Mouse (Mus musculus) limb, embryonic 14.5 days (tissue): ENCODE measurements around the gene Sh3pxd2a. TPM values are rescaled to one million over a fixed set of nuclear protein-coding genes. Genes with fewer than 3 reads are reported as not detected.

Experiments
- ATAC-seq: fragments of 200-750 bp; cut with Nextera tagmentation; 2 replicates; pipeline ENCODE4 v1.8.0; 2017; ENCODE audit warnings: low read depth, moderate number of reproducible peaks, moderate TSS enrichment; ENCODE audit not compliant: low FRiP score
- DNase-seq: peaks from one replicate; pipeline ENCODE4 v3.0.0-alpha.2; 2015; ENCODE audit warnings: low spot score
- H3K27ac ChIP-seq: fragments of 300-500 bp; sonication (generic); replicated peaks from 2 replicates; pipeline ENCODE4 v1.5.1; 2014; ENCODE audit warnings: low read depth, mild to moderate bottlenecking, low read length, moderate library complexity, mixed read lengths
- H3K27me3 ChIP-seq: fragments of 300-500 bp; sonication (generic); 2 replicates; pipeline ENCODE4 v1.6.1; 2014; ENCODE audit warnings: low read length, mixed read lengths; ENCODE audit not compliant: control insufficient read depth, insufficient read depth
- H3K36me3 ChIP-seq: fragments of 300-500 bp; sonication (generic); 2 replicates; pipeline ENCODE4 v1.6.1; 2014; ENCODE audit warnings: mild to moderate bottlenecking, low read length, moderate library complexity, mixed read lengths; ENCODE audit not compliant: control insufficient read depth, insufficient read depth
- H3K4me1 ChIP-seq: fragments of 300-500 bp; sonication (generic); 2 replicates; pipeline ENCODE4 v1.6.1; 2014; ENCODE audit warnings: antibody characterized with exemption, low read length, mixed read lengths; ENCODE audit not compliant: control insufficient read depth, insufficient read depth
- H3K4me2 ChIP-seq: fragments of 300-500 bp; sonication (generic); replicated peaks from 2 replicates; pipeline ENCODE4 v1.6.1; 2014; ENCODE audit warnings: low read depth, mild to moderate bottlenecking, low read length, moderate library complexity; ENCODE audit not compliant: severe bottlenecking
- H3K4me3 ChIP-seq: fragments of 300-500 bp; sonication (generic); replicated peaks from 2 replicates; pipeline ENCODE4 v1.5.1; 2014; ENCODE audit warnings: low read length
- H3K9ac ChIP-seq: fragments of 300-500 bp; sonication (generic); 2 replicates; pipeline ENCODE4 v1.6.1; 2014; ENCODE audit warnings: mild to moderate bottlenecking, low read depth, low read length, moderate library complexity; ENCODE audit not compliant: severe bottlenecking
- H3K9me3 ChIP-seq: fragments of 300-500 bp; sonication (generic); 2 replicates; pipeline ENCODE4 v1.6.1; 2016; ENCODE audit warnings: low read length; ENCODE audit not compliant: control insufficient read depth
- POLR2A ChIP-seq: fragments of 200-500 bp; IDR thresholded peaks from 2 replicates; pipeline ENCODE4 v1.8.0; 2012; ENCODE audit warnings: inconsistent platforms, mild to moderate bottlenecking, moderate library complexity, borderline replicate concordance; ENCODE audit not compliant: insufficient read depth, insufficient read length; ENCODE audit errors: extremely low read depth
- WGBS: fragments of 180-500 bp; shearing (Covaris S2); extraction: QIAGEN DNeasy Blood & Tissue Kit; methylation state at CpG from one replicate; pipeline ENCODE4 v1.1.7; 2014; 5-methylcytosine and 5-hydroxymethylcytosine counted together
- polyA plus RNA-seq, 2 experiments: library from polyadenylated mRNA; depleted of rRNA in 1 of 2; stranded (reverse) in 1 of 2; unstranded in 1 of 2; fragments of >200 nt; fragmentation: Nextera tagmentation in 1 of 2; extraction: Ambion mirVana in 1 of 2; gene quantifications; 2 replicates each; pipeline versions ENCODE4 v1.2.1 to v1.2.3; 2012 to 2014

Gene Sh3pxd2a
- polyA plus RNA-seq, 2 experiments = 17.1 to 61.7 TPM

- Histone ChIP-seq H3K27me3 (no peaks in the 10 kb centered on the region), H3K4me2 (no peak overlapping the region), H3K4me3 (no peak overlapping the region), H3K4me1 (peaks cover 30% of the 10 kb centered on the region), H3K9me3 (no peaks in the 10 kb centered on the region), H3K36me3 (0 out of 2 replicates have a peak, but pooled peaks cover 1% of the 10 kb centered on the region), H3K27ac (no peak overlapping the region), H3K9ac (no peak overlapping the region; the same call in 1 of the 2 replicates)
- 64% methylated on average over 11 of the region's 11 CpGs for WGBS
- ATAC-seq = no peak
- TF ChIP-seq POLR2A = no peak
- DNase-seq = no peak
Measured at GRCm38 (mm10) chr19:47412566-47413248, 51.5 kb downstream of the Sh3pxd2a start.

GRCm38 (mm10) chr19:47410301-47410700 is 53.9 kb downstream of the Sh3pxd2a start:
- no peak overlapping the region for H3K4me2 ChIP-seq
- no peak for DNase-seq
- H3K27me3 ChIP-seq = no peaks in the 10 kb centered on the region
- no peak overlapping the region for H3K27ac ChIP-seq
- TF ChIP-seq POLR2A = no peak
- no peaks in the 10 kb centered on the region for H3K9me3 ChIP-seq
- peaks cover 28% of the 10 kb centered on the region for H3K4me1 ChIP-seq
- H3K4me3 ChIP-seq = no peak overlapping the region
- no peak overlapping the region for H3K9ac ChIP-seq
- 0 out of 2 replicates have a peak, but pooled peaks cover 3% of the 10 kb centered on the region for H3K36me3 ChIP-seq
- WGBS = 88% methylated on average over 6 of the region's 6 CpGs
- no peak for ATAC-seq

- ATAC-seq = no peak
- TF ChIP-seq POLR2A = no peak
Measured at GRCm38 (mm10) chr19:47409142-47409541, 55.1 kb downstream of the Sh3pxd2a start.

GRCm38 (mm10) chr19:47408656-47409055 is 55.5 kb downstream of the Sh3pxd2a start:
- no peak for TF ChIP-seq POLR2A
- Histone ChIP-seq H3K36me3 (0 out of 2 replicates have a peak, but pooled peaks cover 3% of the 10 kb centered on the region), H3K4me2 (no peak overlapping the region), H3K9me3 (no peaks in the 10 kb centered on the region), H3K4me3 (no peak overlapping the region), H3K27ac (no peak overlapping the region), H3K27me3 (no peaks in the 10 kb centered on the region), H3K9ac (no peak overlapping the region), H3K4me1 (peaks cover 21% of the 10 kb centered on the region)
- DNase-seq = peak; percentile 43
- 41% methylated on average over 7 of the region's 7 CpGs for WGBS
- no peak; the same call in 1 of the 2 replicates for ATAC-seq

More at GRCm38 (mm10) chr19:47409142-47409541, 55.1 kb downstream of the Sh3pxd2a start:
- no peak for DNase-seq
- Histone ChIP-seq H3K9me3 (no peaks in the 10 kb centered on the region), H3K4me3 (no peak overlapping the region), H3K4me2 (no peak overlapping the region), H3K9ac (no peak overlapping the region), H3K4me1 (peaks cover 25% of the 10 kb centered on the region), H3K27me3 (no peaks in the 10 kb centered on the region), H3K27ac (no peak overlapping the region), H3K36me3 (0 out of 2 replicates have a peak, but pooled peaks cover 3% of the 10 kb centered on the region)

- WGBS = 95% methylated on average over 6 of the region's 6 CpGs
- Histone ChIP-seq H3K36me3 (0 out of 2 replicates have a peak, but pooled peaks cover 3% of the 10 kb centered on the region), H3K4me2 (no peak overlapping the region), H3K4me3 (no peak overlapping the region), H3K27ac (no peak overlapping the region), H3K9ac (no peak overlapping the region), H3K9me3 (no peaks in the 10 kb centered on the region), H3K27me3 (no peaks in the 10 kb centered on the region), H3K4me1 (peaks cover 26% of the 10 kb centered on the region)
- ATAC-seq (no peak), DNase-seq (no peak)
- TF ChIP-seq POLR2A = no peak
Measured at GRCm38 (mm10) chr19:47407332-47407731, 56.9 kb downstream of the Sh3pxd2a start.
